Mouse (Mus musculus) hindbrain, embryonic 15.5 days (tissue): ENCODE measurements around the gene Gata3. TPM values are rescaled to one million over a fixed set of nuclear protein-coding genes. Genes with fewer than 3 reads are reported as not detected.

Source experiments
- ATAC-seq: fragments of 200-750 bp; cut with Nextera tagmentation; 2 replicates; pipeline ENCODE4 v1.8.0; 2017; ENCODE audit warnings: low read depth, moderate number of reproducible peaks, moderate TSS enrichment; ENCODE audit not compliant: low FRiP score
- H3K27ac ChIP-seq: fragments of 300-500 bp; sonication (generic); replicated peaks from 2 replicates; pipeline ENCODE4 v1.5.1; 2015; ENCODE audit warnings: mild to moderate bottlenecking, inconsistent platforms
- H3K27me3 ChIP-seq: fragments of 300-500 bp; sonication (generic); 2 replicates; pipeline ENCODE4 v1.6.1; 2015; ENCODE audit warnings: control low read depth, inconsistent platforms
- H3K36me3 ChIP-seq: fragments of 300-500 bp; sonication (generic); 2 replicates; pipeline ENCODE4 v1.6.1; 2015; ENCODE audit warnings: control low read depth, inconsistent platforms
- H3K4me1 ChIP-seq: fragments of 300-500 bp; sonication (generic); replicated peaks from 2 replicates; pipeline ENCODE4 v1.6.1; 2015; ENCODE audit warnings: control low read depth, inconsistent platforms
- H3K4me2 ChIP-seq: fragments of 300-500 bp; sonication (generic); 2 replicates; pipeline ENCODE4 v1.6.1; 2015; ENCODE audit warnings: moderate library complexity, mild to moderate bottlenecking, inconsistent platforms
- H3K4me3 ChIP-seq: fragments of 300-500 bp; sonication (generic); 2 replicates; pipeline ENCODE4 v1.5.1; 2015; ENCODE audit warnings: mild to moderate bottlenecking, inconsistent platforms
- H3K9ac ChIP-seq: fragments of 300-500 bp; sonication (generic); 2 replicates; pipeline ENCODE4 v1.6.1; 2015; ENCODE audit warnings: inconsistent platforms
- H3K9me3 ChIP-seq: fragments of 300-500 bp; sonication (generic); 2 replicates; pipeline ENCODE4 v1.6.1; 2016; ENCODE audit warnings: control low read depth, inconsistent platforms
- WGBS: fragments of 180-500 bp; shearing (Covaris S2); methylation state at CpG from one replicate; pipeline ENCODE4 v1.1.7; 2015; 5-methylcytosine and 5-hydroxymethylcytosine counted together
- polyA plus RNA-seq: library from polyadenylated mRNA; unstranded; fragments of >200 nt; fragmentation: Nextera tagmentation; extraction: Ambion mirVana; gene quantifications from 2 replicates; pipeline ENCODE4 v1.2.1, GENCODE M21; 2015

Gata3 gene
- polyA plus RNA-seq, 1 experiment from 2014 or later = 28.8 TPM

DNA sequence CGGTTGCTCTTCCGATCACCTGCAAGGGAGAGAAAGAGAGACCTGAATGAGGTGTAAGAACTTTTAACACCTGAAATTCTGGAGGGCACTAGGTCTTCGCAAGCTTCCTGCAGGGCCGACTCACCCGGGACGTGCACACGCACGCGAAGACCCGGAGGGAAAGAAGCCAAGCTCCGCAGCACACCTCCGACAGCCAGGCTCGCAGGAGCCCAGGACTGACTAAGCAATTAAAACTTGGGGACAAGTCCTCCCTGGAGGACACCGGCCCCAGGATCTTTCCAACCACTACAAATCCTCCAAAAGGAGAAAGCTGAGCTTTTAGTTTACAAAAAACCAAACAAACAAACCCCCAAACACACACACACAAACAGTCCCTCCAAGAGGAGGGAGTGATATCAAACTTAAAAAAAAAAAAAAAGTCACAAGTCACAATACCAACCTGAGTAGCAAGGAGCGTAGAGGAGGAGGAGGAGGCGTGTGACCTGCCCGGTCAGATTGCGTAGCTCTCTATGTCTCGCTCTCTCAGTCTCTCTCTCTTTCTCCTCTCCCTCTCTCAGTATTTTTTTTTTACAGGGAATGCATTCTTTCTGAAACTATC, 11.8 kb downstream of the Gata3 start:
- peak overlapping the region; percentile 17; the same call in 1 of the 2 replicates for H3K27ac ChIP-seq
- no peaks in the 10 kb centered on the region for H3K36me3 ChIP-seq
- H3K4me1 ChIP-seq = peaks cover 34% of the 10 kb centered on the region
- 1% methylated on average over 19 of the region's 19 CpGs for WGBS
- H3K27me3 ChIP-seq = peaks cover 41% of the 10 kb centered on the region
- no peaks in the 10 kb centered on the region for H3K9me3 ChIP-seq
- peak overlapping the region; percentile 62 for H3K4me2 ChIP-seq
- no peak overlapping the region for H3K9ac ChIP-seq
- H3K4me3 ChIP-seq = peak overlapping the region; percentile 35
- ATAC-seq = no peak

DNA sequence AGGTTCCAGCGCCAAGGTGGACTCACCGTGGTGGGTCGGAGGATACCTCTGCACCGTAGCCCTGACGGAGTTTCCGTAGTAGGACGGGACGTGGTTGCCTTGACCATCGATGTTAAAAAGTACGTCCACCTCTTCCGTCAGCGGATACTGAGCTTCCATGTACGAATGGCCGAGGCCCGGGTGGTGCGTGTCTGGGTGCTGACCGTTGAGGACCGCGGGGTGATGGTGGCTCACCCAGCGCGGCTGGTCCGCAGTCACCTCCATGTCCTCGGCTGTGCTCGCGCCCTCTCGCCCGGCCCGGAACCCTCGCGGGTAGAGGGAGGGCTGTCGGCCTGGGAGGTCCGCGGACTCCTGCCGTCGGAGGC, 12.5 kb downstream of the Gata3 start:
- no peaks in the 10 kb centered on the region for H3K36me3 ChIP-seq
- H3K27me3 ChIP-seq = peaks cover 49% of the 10 kb centered on the region
- peaks cover 28% of the 10 kb centered on the region for H3K4me1 ChIP-seq
- WGBS = 2% methylated on average over 35 of the region's 35 CpGs
- peak overlapping the region; percentile 35 for H3K4me3 ChIP-seq
- ATAC-seq = no peak
- no peaks in the 10 kb centered on the region for H3K9me3 ChIP-seq
- peak overlapping the region; percentile 62 for H3K4me2 ChIP-seq
- H3K9ac ChIP-seq = 0 out of 2 replicates have a peak overlapping the region, but pooled peaks have one; percentile 10
- H3K27ac ChIP-seq = no peak overlapping the region

DNA sequence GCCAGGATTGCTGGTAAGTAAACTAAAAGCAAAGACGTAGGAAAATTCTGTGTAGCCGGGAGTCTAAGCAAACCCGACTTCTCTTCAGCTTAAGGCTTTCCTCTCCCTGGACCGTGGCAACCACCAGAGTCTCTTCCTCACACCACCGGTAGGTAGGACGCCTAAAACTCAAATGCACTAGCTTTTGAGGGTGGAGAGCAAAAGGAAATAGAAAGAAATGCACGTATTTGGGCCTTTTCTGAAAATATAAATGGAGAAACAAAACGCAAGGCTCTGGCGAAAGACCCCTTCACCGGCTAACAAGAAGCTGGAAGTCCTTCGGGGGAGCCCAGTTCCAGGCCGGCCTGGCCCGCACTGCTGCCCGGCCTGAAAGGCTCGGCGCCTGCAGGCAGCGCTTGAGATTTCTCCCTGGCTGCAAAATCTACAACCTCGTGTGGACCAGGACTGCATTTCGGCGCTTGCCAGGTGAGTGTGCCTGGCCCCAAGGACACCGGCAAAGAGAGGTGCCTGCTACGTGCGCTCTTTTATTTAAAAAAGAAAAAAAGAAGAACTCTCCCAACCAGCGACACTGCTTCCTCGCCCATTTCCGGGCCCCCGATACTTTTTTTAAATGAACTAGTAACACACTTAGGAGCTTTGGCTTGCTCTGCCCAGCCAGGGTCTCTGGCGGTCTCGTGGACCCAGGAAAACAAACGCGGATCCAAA, 13.1 kb downstream of the Gata3 start:
- Histone ChIP-seq H3K4me2 (peak overlapping the region; percentile 62), H3K9ac (no peak overlapping the region), H3K27me3 (peaks cover 53% of the 10 kb centered on the region), H3K4me1 (peaks cover 24% of the 10 kb centered on the region), H3K9me3 (no peaks in the 10 kb centered on the region), H3K36me3 (no peaks in the 10 kb centered on the region), H3K27ac (no peak overlapping the region), H3K4me3 (peak overlapping the region; percentile 35)
- 1% methylated on average over 31 of the region's 31 CpGs for WGBS
- ATAC-seq = no peak

DNA sequence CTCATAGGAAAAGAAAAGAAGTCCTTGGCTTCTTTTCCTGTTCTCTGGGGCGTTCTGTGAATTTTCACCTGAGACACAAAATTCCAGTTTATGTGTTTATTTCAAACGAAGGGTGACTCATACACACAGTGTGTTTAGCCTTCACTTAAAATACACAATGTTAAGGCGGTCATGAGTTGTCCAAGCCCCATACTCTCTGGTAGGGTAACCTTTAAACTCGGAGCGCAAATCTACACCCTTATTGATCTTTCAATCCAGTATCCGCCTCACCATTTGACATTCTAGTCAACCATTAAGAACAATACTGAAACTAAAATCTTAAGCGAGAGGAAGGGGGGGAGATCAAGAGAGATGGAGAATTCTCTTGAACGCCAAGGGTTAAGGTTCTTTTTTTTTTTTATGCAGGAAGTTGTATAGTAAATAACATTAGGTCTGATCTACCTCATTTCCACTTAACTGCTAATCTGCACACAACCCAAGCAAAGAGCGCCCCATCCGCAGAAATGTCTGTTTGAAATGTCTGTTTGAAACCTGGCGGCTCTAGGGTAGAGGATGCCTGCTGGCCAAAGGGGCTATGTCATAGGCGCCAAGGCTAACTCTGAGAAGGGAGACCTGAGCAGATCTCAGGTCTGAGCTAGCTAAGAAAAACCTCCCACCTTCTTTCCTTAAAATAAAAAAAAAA, 14.0 kb downstream of the Gata3 start:
- H3K36me3 ChIP-seq = no peaks in the 10 kb centered on the region
- H3K4me2 ChIP-seq = peak overlapping the region; percentile 62; the same call in 1 of the 2 replicates

DNA sequence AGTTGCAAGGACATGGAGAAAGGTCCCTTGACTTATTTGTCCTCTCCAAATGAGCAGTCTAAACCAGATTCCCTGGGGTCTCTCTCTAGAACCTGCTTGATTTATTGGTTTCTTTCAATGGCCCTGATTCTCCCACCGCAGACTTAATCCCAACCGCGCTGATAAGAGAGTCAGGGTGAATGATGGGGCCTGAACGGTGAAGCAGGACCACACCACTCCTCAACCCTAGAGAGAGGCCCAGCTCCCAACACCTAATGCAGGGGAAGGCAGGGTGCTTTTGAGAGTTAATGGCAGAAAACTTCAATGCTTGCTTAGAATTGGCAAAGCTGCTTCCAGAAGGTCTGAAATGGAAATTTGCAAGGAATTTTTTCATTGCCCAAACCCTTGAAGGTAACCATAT, 14.6 kb downstream of the Gata3 start:
- peak overlapping the region; percentile 39 for H3K4me2 ChIP-seq
- H3K4me1 ChIP-seq = peaks cover 15% of the 10 kb centered on the region
- peak overlapping the region; percentile 35; the same call in 1 of the 2 replicates for H3K4me3 ChIP-seq
- no peaks in the 10 kb centered on the region for H3K36me3 ChIP-seq
- H3K9ac ChIP-seq = no peak overlapping the region
- H3K27ac ChIP-seq = no peak overlapping the region
- WGBS = 6% methylated on average over 4 of the region's 4 CpGs
- H3K9me3 ChIP-seq = no peaks in the 10 kb centered on the region
- no peak for ATAC-seq
- peaks cover 64% of the 10 kb centered on the region for H3K27me3 ChIP-seq

More for the DNA sequence above, 14.0 kb downstream of the Gata3 start:
- WGBS = 8% methylated on average over 12 of the region's 12 CpGs
- Histone ChIP-seq H3K4me1 (peaks cover 16% of the 10 kb centered on the region), H3K27me3 (peaks cover 58% of the 10 kb centered on the region), H3K4me3 (peak overlapping the region; percentile 35), H3K27ac (no peak overlapping the region), H3K9ac (no peak overlapping the region), H3K9me3 (no peaks in the 10 kb centered on the region)
- ATAC-seq = no peak

DNA sequence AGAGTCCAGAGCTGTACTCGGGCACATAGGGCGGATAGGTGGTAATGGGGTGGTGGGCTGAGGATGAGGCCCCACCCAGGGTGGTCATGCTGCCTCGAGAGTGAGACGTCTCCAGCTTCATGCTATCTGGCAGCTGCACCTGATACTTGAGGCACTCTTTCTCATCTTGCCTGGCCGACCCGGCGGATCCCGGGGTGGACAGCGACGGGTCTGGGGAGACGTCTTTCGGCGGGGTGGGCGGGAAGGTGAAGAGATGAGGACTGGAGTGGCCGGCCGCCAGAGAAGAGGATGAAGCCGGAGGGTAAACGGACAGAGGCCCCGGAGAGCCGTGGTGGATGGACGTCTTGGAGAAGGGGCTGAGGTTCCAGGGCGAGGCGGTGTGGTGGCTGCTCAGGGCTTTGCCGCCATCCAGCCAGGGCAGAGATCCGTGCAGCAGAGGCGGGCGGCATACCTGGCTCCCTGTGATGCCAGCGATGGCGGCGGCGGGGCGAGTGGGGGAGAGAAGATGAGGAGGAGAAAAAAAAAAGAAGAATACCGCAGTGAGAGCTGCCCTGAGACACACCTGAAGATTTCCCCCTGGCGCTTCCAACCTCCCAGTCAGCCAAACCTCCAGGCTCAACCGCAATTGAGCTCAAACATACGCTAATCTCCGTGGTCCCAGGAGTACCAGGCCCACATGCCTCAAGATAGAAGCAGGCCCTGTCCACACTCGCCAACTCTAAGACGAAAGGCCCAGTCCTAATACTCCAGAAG, 15.2 kb downstream of the Gata3 start:
- Histone ChIP-seq H3K9me3 (no peaks in the 10 kb centered on the region), H3K27me3 (peaks cover 66% of the 10 kb centered on the region), H3K9ac (no peak overlapping the region), H3K36me3 (no peaks in the 10 kb centered on the region), H3K27ac (0 out of 2 replicates have a peak overlapping the region, but pooled peaks have one; percentile 7), H3K4me2 (peak overlapping the region; percentile 39), H3K4me1 (peaks cover 15% of the 10 kb centered on the region), H3K4me3 (peak overlapping the region; percentile 20)
- WGBS = 4% methylated on average over 39 of the region's 39 CpGs
- ATAC-seq = no peak

DNA sequence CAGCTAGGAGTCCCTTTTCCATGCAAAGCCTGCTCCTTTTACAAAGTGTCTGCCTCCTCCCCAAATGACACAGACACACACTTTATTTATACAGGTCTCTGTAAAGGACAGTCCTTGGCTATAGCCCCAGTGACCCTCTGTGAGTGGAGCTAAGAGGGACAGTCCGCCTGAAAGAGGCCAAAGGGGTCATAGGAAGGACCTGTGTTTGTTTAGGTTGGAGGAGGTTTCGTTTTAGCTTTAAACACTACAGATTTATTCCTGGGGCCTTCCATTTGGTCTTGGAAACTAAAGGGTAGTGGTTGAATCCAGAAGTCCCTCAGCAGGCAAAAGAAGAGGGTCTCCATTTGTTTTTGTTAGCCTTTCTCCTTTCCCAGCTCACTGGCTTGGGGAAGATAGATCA, 16.1 kb downstream of the Gata3 start:
- WGBS = 17% methylated on average over 2 of the region's 2 CpGs
- H3K27ac ChIP-seq = 0 out of 2 replicates have a peak overlapping the region, but pooled peaks have one; percentile 7

DNA sequence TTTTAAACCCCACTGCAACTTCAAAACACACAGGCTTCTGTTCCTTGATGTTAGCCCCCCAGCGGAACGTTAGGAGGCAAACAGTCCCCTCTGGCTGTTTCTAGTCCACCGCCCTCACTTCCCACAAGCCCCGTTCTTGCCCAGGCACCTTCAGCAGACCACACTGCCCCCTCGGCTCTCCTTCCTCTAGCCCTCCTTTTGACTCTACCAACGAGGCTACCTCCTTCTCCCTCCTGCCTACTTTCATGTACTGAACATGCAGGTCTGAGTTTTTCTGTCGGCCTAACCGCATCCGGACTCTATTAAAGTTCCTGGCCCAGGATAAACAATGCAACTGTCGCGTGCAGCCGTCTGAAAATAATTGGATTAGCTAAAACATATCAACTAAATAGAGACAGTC, 17.2 kb downstream of the Gata3 start:
- Histone ChIP-seq H3K4me2 (peak overlapping the region; percentile 29), H3K4me1 (peaks cover 12% of the 10 kb centered on the region; the same call in 1 of the 2 replicates), H3K9ac (no peak overlapping the region), H3K27me3 (peaks cover 62% of the 10 kb centered on the region), H3K9me3 (no peaks in the 10 kb centered on the region), H3K36me3 (no peaks in the 10 kb centered on the region), H3K27ac (no peak overlapping the region), H3K4me3 (peak overlapping the region; percentile 6; the same call in 1 of the 2 replicates)
- 4% methylated on average over 12 of the region's 12 CpGs for WGBS
- ATAC-seq = no peak

More for the DNA sequence above, 16.1 kb downstream of the Gata3 start:
- Histone ChIP-seq H3K9me3 (no peaks in the 10 kb centered on the region), H3K4me1 (peaks cover 12% of the 10 kb centered on the region; the same call in 1 of the 2 replicates), H3K4me3 (no peak overlapping the region; the same call in 1 of the 2 replicates), H3K4me2 (peak overlapping the region; percentile 39), H3K27me3 (peaks cover 64% of the 10 kb centered on the region), H3K36me3 (no peaks in the 10 kb centered on the region), H3K9ac (no peak overlapping the region)
- ATAC-seq = no peak

DNA sequence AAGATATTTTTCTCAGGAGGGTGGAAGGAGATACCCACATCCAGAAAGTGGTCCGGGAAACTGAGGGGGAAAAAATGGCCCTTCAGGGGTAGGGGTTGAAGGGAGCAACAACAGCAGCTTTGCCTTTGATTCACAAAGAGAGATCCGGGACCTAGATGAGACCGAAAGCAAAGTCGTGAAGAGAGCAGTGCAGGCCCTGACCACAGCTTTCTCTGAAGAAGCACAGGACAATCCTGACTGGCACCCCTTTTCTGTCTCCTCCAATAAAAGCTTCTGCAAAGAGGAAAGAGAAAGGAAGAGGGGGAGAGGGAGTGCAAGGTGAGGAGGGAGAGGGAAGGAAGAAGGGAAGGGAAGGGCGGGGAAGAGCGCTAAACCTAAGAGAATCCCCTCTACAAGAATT, 18.0 kb downstream of the Gata3 start:
- Histone ChIP-seq H3K9me3 (no peaks in the 10 kb centered on the region), H3K27me3 (peaks cover 62% of the 10 kb centered on the region), H3K4me1 (peaks cover 6% of the 10 kb centered on the region; the same call in 1 of the 2 replicates), H3K9ac (no peak overlapping the region), H3K4me2 (peak overlapping the region; percentile 29; the same call in 1 of the 2 replicates), H3K27ac (no peak overlapping the region), H3K36me3 (no peaks in the 10 kb centered on the region), H3K4me3 (0 out of 2 replicates have a peak overlapping the region, but pooled peaks have one; percentile 1)
- WGBS = 27% methylated on average over 6 of the region's 6 CpGs
- ATAC-seq = no peak

DNA sequence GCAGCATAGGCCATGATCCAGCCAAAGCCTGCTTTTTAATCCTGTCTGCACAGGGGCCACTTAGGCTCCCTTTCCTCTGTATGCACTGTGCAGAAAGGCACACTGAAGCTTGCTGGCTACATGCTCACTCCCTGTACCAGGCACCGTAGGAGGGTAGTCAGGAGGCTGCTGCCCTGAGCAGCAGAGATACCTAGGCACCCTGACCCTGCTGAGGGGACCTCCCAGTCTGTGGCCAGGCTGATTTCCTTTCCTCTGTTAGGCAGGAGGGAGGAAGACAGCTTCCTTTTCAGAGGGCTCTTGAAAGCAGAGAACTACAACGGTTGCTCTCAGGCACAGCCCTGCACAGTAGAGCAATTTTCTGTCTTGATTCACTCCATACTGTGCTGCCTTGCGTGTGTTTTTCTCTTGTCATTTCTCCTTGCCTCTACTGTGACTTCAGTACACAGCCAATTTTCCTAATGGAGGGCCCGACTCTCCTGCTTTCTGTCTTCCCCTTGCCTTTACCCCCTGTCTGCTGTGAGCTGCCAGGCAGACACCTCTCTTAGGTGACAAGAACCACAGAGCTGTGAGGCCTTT, 18.6 kb downstream of the Gata3 start:
- no peak overlapping the region for H3K4me3 ChIP-seq
- no peaks in the 10 kb centered on the region for H3K36me3 ChIP-seq
- H3K27ac ChIP-seq = no peak overlapping the region
- H3K4me2 ChIP-seq = peak overlapping the region; percentile 29
- H3K4me1 ChIP-seq = peaks cover 5% of the 10 kb centered on the region; the same call in 1 of the 2 replicates
- no peak overlapping the region for H3K9ac ChIP-seq
- no peaks in the 10 kb centered on the region for H3K9me3 ChIP-seq
- 31% methylated on average over 4 of the region's 4 CpGs for WGBS
- H3K27me3 ChIP-seq = peaks cover 62% of the 10 kb centered on the region
- no peak for ATAC-seq

DNA sequence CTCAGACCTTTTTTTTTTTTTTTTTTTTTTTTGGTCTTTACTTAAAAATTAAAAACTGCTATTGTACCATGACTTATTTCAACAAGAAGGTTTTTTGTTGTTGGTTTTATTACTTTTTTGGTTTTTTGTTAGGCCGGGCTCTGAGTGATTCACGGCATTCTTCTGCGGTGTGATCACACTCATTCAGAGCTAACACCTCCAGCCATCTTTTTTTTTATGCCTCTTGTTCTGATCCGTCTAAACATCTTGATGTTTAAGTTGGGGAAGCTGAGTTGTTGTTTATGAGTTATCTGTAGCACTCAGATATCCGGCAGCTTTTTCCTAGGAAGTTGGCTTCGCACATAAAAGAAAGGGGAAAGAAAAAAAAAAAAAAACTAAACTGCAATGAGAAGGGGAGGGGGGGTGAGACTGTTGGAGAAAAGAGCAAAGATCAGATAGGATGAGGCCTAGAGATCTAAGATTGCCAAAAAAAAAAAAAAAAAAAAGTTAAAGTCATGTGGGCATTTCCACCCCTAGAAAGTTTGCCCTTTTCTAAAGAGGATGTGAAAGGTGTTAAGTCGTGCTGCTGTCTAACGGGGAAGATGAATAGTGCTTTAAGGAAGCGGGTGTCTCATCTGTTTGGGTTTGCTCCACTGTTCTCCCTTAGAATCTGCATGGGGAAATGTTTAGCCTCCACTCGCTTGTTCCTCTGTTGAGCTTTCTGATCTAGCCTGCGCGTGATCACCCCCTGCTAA, 22.6 kb downstream of the Gata3 start:
- ATAC-seq = no peak
- Histone ChIP-seq H3K9me3 (no peaks in the 10 kb centered on the region), H3K4me1 (no peaks in the 10 kb centered on the region), H3K4me2 (no peak overlapping the region), H3K36me3 (no peaks in the 10 kb centered on the region), H3K9ac (no peak overlapping the region), H3K27ac (no peak overlapping the region), H3K4me3 (no peak overlapping the region), H3K27me3 (peaks cover 31% of the 10 kb centered on the region)
- WGBS = 75% methylated on average over 12 of the region's 12 CpGs
